Mouse (Mus musculus) ES-Bruce4 (cell line): ENCODE results near the gene Dusp10.

Experiments used
- CTCF ChIP-seq: IDR thresholded peaks from one replicate; pipeline ENCODE4 v1.8.1; 2011; ENCODE audit warnings: low read depth, low read length
- EP300 ChIP-seq: IDR thresholded peaks from 2 replicates; pipeline ENCODE4 v1.6.1; 2011; ENCODE audit warnings: low read depth, low read length; ENCODE audit not compliant: insufficient read depth
- POLR2A ChIP-seq: IDR thresholded peaks from one replicate; pipeline ENCODE4 v1.8.1; 2011; ENCODE audit warnings: low read length; ENCODE audit not compliant: insufficient read depth

- TF ChIP-seq POLR2A, result no peak
- TF ChIP-seq CTCF, result no peak
- TF ChIP-seq EP300, result no peak
These were observed 105.5 kb downstream of the Dusp10 start for GRCm38 (mm10) chr1:184118586-184118985.
